Mouse (Mus musculus) limb, embryonic 14.5 days (tissue): ENCODE results near the gene Nxnl1. TPM values are rescaled to one million over a fixed set of nuclear protein-coding genes. Genes with fewer than 3 reads are reported as not detected.

Experiments
- ATAC-seq: fragments of 200-750 bp; cut with Nextera tagmentation; 2 replicates; pipeline ENCODE4 v1.8.0; 2017; ENCODE audit warnings: low read depth, moderate number of reproducible peaks, moderate TSS enrichment; ENCODE audit not compliant: low FRiP score
- DNase-seq: peaks from one replicate; pipeline ENCODE4 v3.0.0-alpha.2; 2015; ENCODE audit warnings: low spot score
- H3K27ac ChIP-seq: fragments of 300-500 bp; sonication (generic); replicated peaks from 2 replicates; pipeline ENCODE4 v1.5.1; 2014; ENCODE audit warnings: low read depth, mild to moderate bottlenecking, low read length, moderate library complexity, mixed read lengths
- H3K27me3 ChIP-seq: fragments of 300-500 bp; sonication (generic); 2 replicates; pipeline ENCODE4 v1.6.1; 2014; ENCODE audit warnings: low read length, mixed read lengths; ENCODE audit not compliant: control insufficient read depth, insufficient read depth
- H3K36me3 ChIP-seq: fragments of 300-500 bp; sonication (generic); 2 replicates; pipeline ENCODE4 v1.6.1; 2014; ENCODE audit warnings: mild to moderate bottlenecking, low read length, moderate library complexity, mixed read lengths; ENCODE audit not compliant: control insufficient read depth, insufficient read depth
- H3K4me1 ChIP-seq: fragments of 300-500 bp; sonication (generic); 2 replicates; pipeline ENCODE4 v1.6.1; 2014; ENCODE audit warnings: antibody characterized with exemption, low read length, mixed read lengths; ENCODE audit not compliant: control insufficient read depth, insufficient read depth
- H3K4me2 ChIP-seq: fragments of 300-500 bp; sonication (generic); replicated peaks from 2 replicates; pipeline ENCODE4 v1.6.1; 2014; ENCODE audit warnings: low read depth, mild to moderate bottlenecking, low read length, moderate library complexity; ENCODE audit not compliant: severe bottlenecking
- H3K4me3 ChIP-seq: fragments of 300-500 bp; sonication (generic); replicated peaks from 2 replicates; pipeline ENCODE4 v1.5.1; 2014; ENCODE audit warnings: low read length
- H3K9ac ChIP-seq: fragments of 300-500 bp; sonication (generic); 2 replicates; pipeline ENCODE4 v1.6.1; 2014; ENCODE audit warnings: mild to moderate bottlenecking, low read depth, low read length, moderate library complexity; ENCODE audit not compliant: severe bottlenecking
- H3K9me3 ChIP-seq: fragments of 300-500 bp; sonication (generic); 2 replicates; pipeline ENCODE4 v1.6.1; 2016; ENCODE audit warnings: low read length; ENCODE audit not compliant: control insufficient read depth
- POLR2A ChIP-seq: fragments of 200-500 bp; IDR thresholded peaks from 2 replicates; pipeline ENCODE4 v1.8.0; 2012; ENCODE audit warnings: inconsistent platforms, mild to moderate bottlenecking, moderate library complexity, borderline replicate concordance; ENCODE audit not compliant: insufficient read depth, insufficient read length; ENCODE audit errors: extremely low read depth
- WGBS: fragments of 180-500 bp; shearing (Covaris S2); extraction: QIAGEN DNeasy Blood & Tissue Kit; methylation state at CpG from one replicate; pipeline ENCODE4 v1.1.7; 2014; 5-methylcytosine and 5-hydroxymethylcytosine counted together
- polyA plus RNA-seq, 2 experiments: library from polyadenylated mRNA; depleted of rRNA in 1 of 2; stranded (reverse) in 1 of 2; unstranded in 1 of 2; fragments of >200 nt; fragmentation: Nextera tagmentation in 1 of 2; extraction: Ambion mirVana in 1 of 2; gene quantifications; 2 replicates each; pipeline versions ENCODE4 v1.2.1 to v1.2.3; 2012 to 2014

Gene Nxnl1
- polyA plus RNA-seq, 2 experiments: not detected

GRCm38 (mm10) chr8:71554644-71555043 lies 11.8 kb downstream of the Nxnl1 start:
- no peak for DNase-seq
- no peak for TF ChIP-seq POLR2A
- Histone ChIP-seq H3K4me1 (no peaks in the 10 kb centered on the region), H3K27ac (no peak overlapping the region), H3K9me3 (no peaks in the 10 kb centered on the region), H3K4me3 (no peak overlapping the region), H3K9ac (no peak overlapping the region), H3K4me2 (no peak overlapping the region), H3K36me3 (no peaks in the 10 kb centered on the region), H3K27me3 (peaks cover 38% of the 10 kb centered on the region)
- ATAC-seq: no peak
- 92% methylated on average over 2 of the region's 2 CpGs for WGBS

- DNase-seq: no peak
- no peaks in the 10 kb centered on the region for H3K4me1 ChIP-seq
- peaks cover 32% of the 10 kb centered on the region for H3K27me3 ChIP-seq
- WGBS: 70% methylated on average over 6 of the region's 6 CpGs
- no peak for ATAC-seq
- no peaks in the 10 kb centered on the region for H3K36me3 ChIP-seq
- H3K9ac ChIP-seq: no peak overlapping the region
- no peak overlapping the region for H3K4me2 ChIP-seq
- no peak overlapping the region for H3K4me3 ChIP-seq
- no peaks in the 10 kb centered on the region for H3K9me3 ChIP-seq
- no peak for TF ChIP-seq POLR2A
- H3K27ac ChIP-seq: no peak overlapping the region
Measured at GRCm38 (mm10) chr8:71554001-71554400, 12.4 kb downstream of the Nxnl1 start.

GRCm38 (mm10) chr8:71552770-71553169 lies 13.6 kb downstream of the Nxnl1 start:
- H3K4me1 ChIP-seq: no peaks in the 10 kb centered on the region
- no peak for ATAC-seq
- DNase-seq: no peak
- 50% methylated on average over 6 of the region's 6 CpGs for WGBS
- H3K4me3 ChIP-seq: no peak overlapping the region
- TF ChIP-seq POLR2A: no peak
- no peaks in the 10 kb centered on the region for H3K9me3 ChIP-seq
- H3K27me3 ChIP-seq: peaks cover 20% of the 10 kb centered on the region
- no peak overlapping the region for H3K27ac ChIP-seq
- H3K4me2 ChIP-seq: no peak overlapping the region
- no peak overlapping the region for H3K9ac ChIP-seq
- H3K36me3 ChIP-seq: peaks cover 10% of the 10 kb centered on the region

DNA sequence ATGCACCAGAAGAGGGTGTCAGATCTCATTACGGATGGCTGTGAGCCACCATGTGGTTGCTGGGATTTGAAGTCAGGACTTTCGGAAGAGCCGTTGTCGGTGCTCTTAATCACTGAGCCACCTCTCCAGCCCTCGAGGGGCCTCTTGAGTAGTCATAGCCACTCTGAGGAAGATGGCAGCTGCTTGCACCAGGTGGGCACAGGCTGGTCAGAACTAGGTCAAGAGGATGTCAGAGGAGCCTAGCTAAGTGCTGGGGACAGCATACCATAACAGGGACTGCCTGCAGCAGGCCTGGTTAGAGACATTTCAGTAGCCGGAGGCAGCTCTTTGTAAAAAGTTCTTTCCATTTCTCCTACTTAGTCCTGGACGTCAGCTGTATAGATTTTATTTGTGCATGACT lies 15.6 kb downstream of the Nxnl1 start:
- Histone ChIP-seq H3K9me3 (no peaks in the 10 kb centered on the region), H3K4me1 (no peaks in the 10 kb centered on the region), H3K9ac (no peak overlapping the region), H3K27me3 (0 out of 2 replicates have a peak, but pooled peaks cover under 1% of the 10 kb centered on the region), H3K36me3 (peaks cover 27% of the 10 kb centered on the region), H3K4me3 (no peak overlapping the region), H3K4me2 (no peak overlapping the region), H3K27ac (no peak overlapping the region)
- DNase-seq (no peak), ATAC-seq (no peak)
- TF ChIP-seq POLR2A: no peak
- WGBS: 64% methylated on average over 7 of the region's 7 CpGs

DNA sequence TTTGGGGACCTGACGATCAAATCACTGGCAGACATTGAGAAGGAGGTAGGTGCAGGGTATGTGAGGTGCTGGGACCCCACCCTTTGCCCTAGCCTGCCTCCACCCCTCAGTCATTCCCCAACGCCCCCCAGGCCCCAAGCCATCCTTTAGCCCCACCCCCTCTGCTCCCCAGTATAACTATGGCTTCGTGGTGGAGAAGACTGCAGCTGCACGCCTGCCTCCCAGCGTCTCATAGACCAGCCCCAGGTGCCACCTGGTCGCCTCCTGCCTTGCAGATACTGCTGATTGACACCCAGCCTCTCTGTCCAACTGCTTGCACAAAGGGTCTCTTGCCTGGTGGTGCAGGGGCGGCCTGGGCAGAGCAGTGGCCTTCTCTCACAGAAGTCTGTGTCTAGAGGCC lies 18.8 kb downstream of the Nxnl1 start:
- Histone ChIP-seq H3K9me3 (no peaks in the 10 kb centered on the region), H3K4me1 (peaks cover 8% of the 10 kb centered on the region; the same call in 1 of the 2 replicates), H3K4me3 (no peak overlapping the region), H3K4me2 (no peak overlapping the region), H3K27me3 (no peaks in the 10 kb centered on the region), H3K27ac (no peak overlapping the region), H3K36me3 (peaks cover 33% of the 10 kb centered on the region), H3K9ac (no peak overlapping the region)
- 84% methylated on average over 7 of the region's 7 CpGs for WGBS
- TF ChIP-seq POLR2A: no peak
- DNase-seq (no peak), ATAC-seq (no peak)

- Histone ChIP-seq H3K4me3 (no peak overlapping the region), H3K9ac (no peak overlapping the region), H3K9me3 (no peaks in the 10 kb centered on the region), H3K27me3 (no peaks in the 10 kb centered on the region), H3K27ac (no peak overlapping the region), H3K4me2 (no peak overlapping the region), H3K4me1 (peaks cover 8% of the 10 kb centered on the region; the same call in 1 of the 2 replicates), H3K36me3 (peaks cover 33% of the 10 kb centered on the region)
- ATAC-seq (no peak), DNase-seq (no peak)
- 89% methylated on average over 11 of the region's 11 CpGs for WGBS
- no peak for TF ChIP-seq POLR2A
Measured at GRCm38 (mm10) chr8:71545053-71545452, 21.3 kb downstream of the Nxnl1 start.
